Mouse (Mus musculus): ENCODE measurements around the gene Ccnjl. TPM values are rescaled to one million over a fixed set of nuclear protein-coding genes. Genes with fewer than 3 reads are reported as not detected.

Ccnjl gene
- total and polyA plus RNA-seq, 3 experiments, result 2.0 to 3.0 (median 2.1) TPM

- DNase-seq, result no peak
- intact Hi-C loops (cut with DNase I), result no loop called here
- Histone ChIP-seq H3K36me3 (ENCODE audit: control insufficient read depth, insufficient read depth, low read length) (no peaks in the 10 kb centered on the region), H3K4me3 (no peak overlapping the region), H3K9ac (ENCODE audit: low read depth, low read length) (no peak overlapping the region), H3K27ac (no peak overlapping the region), H3K4me1 (ENCODE audit: control insufficient read depth, insufficient read depth, low read length) (no peaks in the 10 kb centered on the region), H3K27me3 (ENCODE audit: control insufficient read depth, insufficient read depth, low read length) (no peaks in the 10 kb centered on the region), H3K79me2 (replicated peaks; ENCODE audit: control insufficient read depth, insufficient read depth, low read length) (no peaks in the 10 kb centered on the region)
- no peak for TF ChIP-seq EP300 (IDR thresholded peaks at IDR 0.05; ENCODE audit: insufficient read depth, low read depth, low read length)
- no peak for TF ChIP-seq CTCF (IDR thresholded peaks at IDR 0.05)
- TF ChIP-seq POLR2A (IDR thresholded peaks at IDR 0.05; ENCODE audit: insufficient read depth, low read depth, low read length), result no peak
- WGBS, result 85% methylated on average over 11 of the region's 11 CpGs
Measured at GRCm38 (mm10) chr11:43577713-43578478, 49.3 kb downstream of the Ccnjl start.

- WGBS, result 86% methylated on average over 22 of the region's 22 CpGs
- TF ChIP-seq CTCF (IDR thresholded peaks at IDR 0.05) (no peak), EP300 (IDR thresholded peaks at IDR 0.05; ENCODE audit: insufficient read depth, low read depth, low read length) (no peak), POLR2A (IDR thresholded peaks at IDR 0.05; ENCODE audit: insufficient read depth, low read depth, low read length) (no peak)
- H3K4me3 ChIP-seq, result no peak overlapping the region
- H3K9ac ChIP-seq (ENCODE audit: low read depth, low read length), result no peak overlapping the region
- no peak for DNase-seq
- H3K36me3 ChIP-seq (ENCODE audit: control insufficient read depth, insufficient read depth, low read length), result no peaks in the 10 kb centered on the region
- H3K27me3 ChIP-seq (ENCODE audit: control insufficient read depth, insufficient read depth, low read length), result no peaks in the 10 kb centered on the region
- intact Hi-C loops (cut with DNase I), result loop anchor here (1.0 to 5.0 kb wide), 5 partner anchors 15 to 133 kb away; partner anchors contain the start of gene Ccnjl
- no peak overlapping the region for H3K27ac ChIP-seq
- H3K4me1 ChIP-seq (ENCODE audit: control insufficient read depth, insufficient read depth, low read length), result no peaks in the 10 kb centered on the region
- H3K79me2 ChIP-seq (replicated peaks; ENCODE audit: control insufficient read depth, insufficient read depth, low read length), result no peaks in the 10 kb centered on the region
Measured at GRCm38 (mm10) chr11:43585211-43586005, 56.8 kb downstream of the Ccnjl start.

GRCm38 (mm10) chr11:43586324-43587090, 57.9 kb downstream of the Ccnjl start, which contains the start of gene 4933415A04Rik:
Gene 4933415A04Rik, plus strand, starts transcription at chr11:43587040.
- intact Hi-C loops (cut with DNase I), result loop anchor here (1.0 to 5.0 kb wide), 5 partner anchors 16 to 134 kb away; partner anchors contain the start of gene Ccnjl
- no peaks in the 10 kb centered on the region for H3K36me3 ChIP-seq (ENCODE audit: control insufficient read depth, insufficient read depth, low read length)
- WGBS, result 60% methylated on average over 7 of the region's 7 CpGs
- peak; percentile 60 to 69 for DNase-seq
- H3K27me3 ChIP-seq (ENCODE audit: control insufficient read depth, insufficient read depth, low read length), result no peaks in the 10 kb centered on the region
- no peak within 1 kb of the TSS for H3K27ac ChIP-seq
- TF ChIP-seq CTCF (IDR thresholded peaks at IDR 0.05) (peak; percentile 87), EP300 (IDR thresholded peaks at IDR 0.05; ENCODE audit: insufficient read depth, low read depth, low read length) (no peak)
- H3K79me2 ChIP-seq (replicated peaks; ENCODE audit: control insufficient read depth, insufficient read depth, low read length), result no peaks in the 10 kb centered on the region
- H3K9ac ChIP-seq (ENCODE audit: low read depth, low read length), result no peak within 1 kb of the TSS
- H3K4me3 ChIP-seq, result no peak within 1 kb of the TSS
- H3K4me1 ChIP-seq (ENCODE audit: control insufficient read depth, insufficient read depth, low read length), result no peaks in the 10 kb centered on the region

- Histone ChIP-seq H3K79me2 (replicated peaks; ENCODE audit: control insufficient read depth, insufficient read depth, low read length) (no peaks in the 10 kb centered on the region), H3K36me3 (ENCODE audit: control insufficient read depth, insufficient read depth, low read length) (no peaks in the 10 kb centered on the region), H3K4me1 (ENCODE audit: control insufficient read depth, insufficient read depth, low read length) (no peaks in the 10 kb centered on the region), H3K9ac (ENCODE audit: low read depth, low read length) (no peak overlapping the region), H3K27me3 (ENCODE audit: control insufficient read depth, insufficient read depth, low read length) (no peaks in the 10 kb centered on the region), H3K4me3 (no peak overlapping the region), H3K27ac (no peak overlapping the region)
- DNase-seq, result no peak
- WGBS, result 80% methylated on average over 6 of the region's 6 CpGs
- intact Hi-C loops (cut with DNase I), result loop anchor here (5.0 kb wide), 1 partner anchor 137 kb away; no protein-coding TSS in a partner anchor
- TF ChIP-seq CTCF (IDR thresholded peaks at IDR 0.05) (no peak), POLR2A (IDR thresholded peaks at IDR 0.05; ENCODE audit: insufficient read depth, low read depth, low read length) (no peak), EP300 (IDR thresholded peaks at IDR 0.05; ENCODE audit: insufficient read depth, low read depth, low read length) (no peak)
Measured at GRCm38 (mm10) chr11:43589530-43590072, 61.0 kb downstream of the Ccnjl start.

GRCm38 (mm10) chr11:43601440-43601839, 72.9 kb downstream of the Ccnjl start, which contains the start of gene Fabp6:
Gene Fabp6, minus strand, starts transcription at chr11:43601540.
- no peak for TF ChIP-seq POLR2A (IDR thresholded peaks at IDR 0.05; ENCODE audit: insufficient read depth, low read depth, low read length)
- TF ChIP-seq EP300 (IDR thresholded peaks at IDR 0.05; ENCODE audit: insufficient read depth, low read depth, low read length), result no peak
- TF ChIP-seq CTCF (IDR thresholded peaks at IDR 0.05), result no peak
- no peaks in the 10 kb centered on the region for H3K79me2 ChIP-seq (replicated peaks; ENCODE audit: control insufficient read depth, insufficient read depth, low read length)
- intact Hi-C loops (cut with DNase I), result no loop called here

More at GRCm38 (mm10) chr11:43601440-43601839, 72.9 kb downstream of the Ccnjl start, which contains the start of gene Fabp6:
- Histone ChIP-seq H3K4me3 (no peak within 1 kb of the TSS), H3K36me3 (ENCODE audit: control insufficient read depth, insufficient read depth, low read length) (no peaks in the 10 kb centered on the region), H3K27ac (no peak within 1 kb of the TSS), H3K27me3 (ENCODE audit: control insufficient read depth, insufficient read depth, low read length) (no peaks in the 10 kb centered on the region), H3K9ac (ENCODE audit: low read depth, low read length) (no peak within 1 kb of the TSS), H3K4me1 (ENCODE audit: control insufficient read depth, insufficient read depth, low read length) (no peaks in the 10 kb centered on the region)
- WGBS, result 87% methylated on average over 5 of the region's 5 CpGs
- DNase-seq, result no peak
